Comparison of ENCODE assay signal across 8 mouse cellular contexts in the genomic region with DNA sequence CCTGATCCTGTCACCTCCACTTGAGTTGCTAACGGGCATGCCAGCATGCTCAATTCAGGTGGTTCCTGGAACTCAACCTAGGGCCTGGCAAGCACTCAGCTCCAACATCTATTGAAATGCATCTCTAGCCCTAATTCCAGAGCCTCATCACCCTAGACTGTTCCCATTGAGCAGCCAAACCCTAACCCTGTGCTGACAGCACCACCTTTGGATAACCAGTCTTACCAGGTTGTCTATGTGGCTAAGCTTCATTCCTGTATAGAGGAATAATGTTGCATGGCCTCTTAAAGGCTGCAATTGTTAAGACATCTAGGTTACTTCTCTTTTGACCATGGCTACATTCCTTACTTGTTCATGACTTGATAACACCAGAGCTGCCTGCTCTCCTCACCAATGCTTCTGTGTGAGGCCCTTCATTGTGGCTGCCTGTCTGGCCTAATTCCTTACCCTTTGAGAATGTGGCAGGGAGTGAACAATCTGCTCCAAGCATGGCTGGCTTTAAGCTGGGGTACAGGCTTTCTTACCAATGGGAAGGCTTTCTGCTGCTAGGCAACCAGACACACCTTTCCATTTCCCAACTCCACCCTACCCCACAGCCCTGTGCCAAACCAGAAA. TPM values are rescaled to one million over a fixed set of nuclear protein-coding genes. Genes with fewer than 3 reads are reported as not detected.
DNase-seq lines count a peak whose midpoint lies in the region; ATAC-seq lines count a peak whose summit lies in the region.

No protein-coding gene starts in this region.

- H3K4me1 ChIP-seq in heart, embryonic 14.5 days (ENCODE audit: control insufficient read depth in 2 of 2, insufficient read depth in 2 of 2, low read length in 2 of 2): peaks cover 3 to 4% of the 10 kb centered on the region in 2 experiments; a peak in 1 of 4 replicates
- peaks cover 41% of the 10 kb centered on the region for H3K4me1 ChIP-seq in liver, embryonic 12.5 days
- peaks cover 12% of the 10 kb centered on the region; the same call in 1 of the 2 replicates for H3K4me1 ChIP-seq in neural tube, embryonic 14.5 days (ENCODE audit: control insufficient read depth, insufficient read depth, low read length)

- peak overlapping the region; percentile 12 to 48 for H3K27ac ChIP-seq in heart, embryonic 14.5 days (replicated peaks in 1 of 2; ENCODE audit: control insufficient read depth in 1 of 2, insufficient read depth in 1 of 2, low read depth in 2 of 2, low read length in 2 of 2)
- peak overlapping the region; percentile 27; the same call in 1 of the 2 replicates for H3K27ac ChIP-seq in liver, embryonic 12.5 days
- H3K27ac ChIP-seq in neural tube, embryonic 14.5 days (ENCODE audit: low read depth, low read length): peak overlapping the region; percentile 35; the same call in 1 of the 2 replicates

- H3K4me2 ChIP-seq in heart, embryonic 14.5 days (ENCODE audit: low read length): peak overlapping the region; percentile 59
- peak overlapping the region; percentile 9; the same call in 1 of the 2 replicates for H3K4me2 ChIP-seq in liver, embryonic 12.5 days
- H3K4me2 ChIP-seq in neural tube, embryonic 14.5 days (ENCODE audit: low read depth, low read length): peak overlapping the region; percentile 78

- no peaks in the 10 kb centered on the region for H3K9me3 ChIP-seq in heart, embryonic 14.5 days (ENCODE audit: control insufficient read depth, low read length)
- H3K9me3 ChIP-seq in liver, embryonic 12.5 days (replicated peaks): no peaks in the 10 kb centered on the region
- H3K9me3 ChIP-seq in neural tube, embryonic 14.5 days (ENCODE audit: control insufficient read depth, low read length): no peaks in the 10 kb centered on the region

- peak overlapping the region; percentile 71 for H3K9ac ChIP-seq in heart, embryonic 14.5 days (ENCODE audit: low read length)
- no peak overlapping the region; the same call in 1 of the 2 replicates for H3K9ac ChIP-seq in liver, embryonic 12.5 days
- H3K9ac ChIP-seq in neural tube, embryonic 14.5 days (replicated peaks; ENCODE audit: low read depth, low read length): peak overlapping the region; percentile 33; the same call in 1 of the 2 replicates

- peak; percentile 11 to 30 for DNase-seq in layer of hippocampus, postnatal 10 days (ENCODE audit: low spot score in 2 of 2)
- no peak for DNase-seq in layer of hippocampus, adult 9-10 months (ENCODE audit: low spot score)
- DNase-seq in c-Kit-positive CD71-positive TER-119-negative erythroid progenitor cells, embryonic 14.5 days (ENCODE audit: low read depth): peak; percentile 48
- DNase-seq in right cerebral cortex, adult 18-20 months: no peak

- H3K4me3 ChIP-seq in heart, embryonic 14.5 days (ENCODE audit: control insufficient read depth in 1 of 2, insufficient read depth in 1 of 2, low read depth in 1 of 2, low read length in 2 of 2): peak overlapping the region; percentile 20 to 35
- no peak overlapping the region for H3K4me3 ChIP-seq in liver, embryonic 12.5 days
- peak overlapping the region; percentile 25 for H3K4me3 ChIP-seq in neural tube, embryonic 14.5 days (ENCODE audit: low read depth, low read length)

- H3K36me3 ChIP-seq in heart, embryonic 14.5 days (ENCODE audit: control insufficient read depth, insufficient read depth, low read length): peaks cover 24% of the 10 kb centered on the region
- peaks cover 16% of the 10 kb centered on the region for H3K36me3 ChIP-seq in liver, embryonic 12.5 days
- peaks cover 9% of the 10 kb centered on the region for H3K36me3 ChIP-seq in neural tube, embryonic 14.5 days (ENCODE audit: control insufficient read depth, insufficient read depth, low read length)

- WGBS in heart, embryonic 14.5 days: 9% methylated on average over 1 of the region's 1 CpGs
- 41% methylated on average over 1 of the region's 1 CpGs for WGBS in liver, embryonic 12.5 days (ENCODE audit: insufficient replicate concordance)
- WGBS in neural tube, embryonic 14.5 days: 33% methylated on average over 1 of the region's 1 CpGs

- H3K27me3 ChIP-seq in heart, embryonic 14.5 days (ENCODE audit: control insufficient read depth, insufficient read depth, low read length): no peaks in the 10 kb centered on the region
- H3K27me3 ChIP-seq in liver, embryonic 12.5 days (replicated peaks): peaks cover 12% of the 10 kb centered on the region
- H3K27me3 ChIP-seq in neural tube, embryonic 14.5 days (ENCODE audit: control insufficient read depth, insufficient read depth, low read length): no peaks in the 10 kb centered on the region

- no peak for ATAC-seq in heart, embryonic 14.5 days (ENCODE audit: insufficient number of reproducible peaks, insufficient read depth, low FRiP score, low read depth)
- no peak for ATAC-seq in liver, embryonic 12.5 days
- ATAC-seq in neural tube, embryonic 14.5 days (ENCODE audit: low read depth): no peak
- ATAC-seq in megakaryocyte-erythroid progenitor cell, adult 5-6 weeks (replicated peaks; ENCODE audit: low FRiP score, low TSS enrichment, poor library complexity, severe bottlenecking): no peak

RNA-seq across cellular contexts. Expression of a gene that starts 3.2 kb away (rescaled TPM):
- total RNA-seq in layer of hippocampus, postnatal 10 days (2021): 1,000 to 10,000 TPM; 2,523 to 2,576 TPM
- polyA plus RNA-seq in heart, embryonic 14.5 days (2014; fragmentation: Nextera tagmentation; extraction: Ambion mirVana): 979 and 1,136 TPM in 2 replicates
- 952 and 1,008 TPM in 2 replicates for polyA plus RNA-seq in liver, embryonic 12.5 days (2016; fragmentation: Nextera tagmentation; extraction: Ambion mirVana)
- polyA plus RNA-seq in neural tube, embryonic 14.5 days (2014; fragmentation: Nextera tagmentation; extraction: Ambion mirVana): 4,176 and 4,177 TPM in 2 replicates
- total RNA-seq in megakaryocyte-erythroid progenitor cell, adult 5-6 weeks (2014; fragmentation: Nextera tagmentation): 774 and 823 TPM in 2 replicates
- 492 and 662 TPM in 2 replicates for total RNA-seq in megakaryocyte-erythroid progenitor cell, adult 5-6 weeks (2017)

RNA-seq across cellular contexts. Expression of a gene that starts 16.2 kb away (rescaled TPM):
- total RNA-seq in layer of hippocampus, postnatal 10 days (2021): not detected
- 0.62 and 1.1 TPM in 2 replicates for polyA plus RNA-seq in heart, embryonic 14.5 days (2014; fragmentation: Nextera tagmentation; extraction: Ambion mirVana)
- polyA plus RNA-seq in liver, embryonic 12.5 days (2016; fragmentation: Nextera tagmentation; extraction: Ambion mirVana): 0.16 and 0.18 TPM in 2 replicates
- polyA plus RNA-seq in neural tube, embryonic 14.5 days (2014; fragmentation: Nextera tagmentation; extraction: Ambion mirVana): 0.63 and 1.7 TPM in 2 replicates
- not detected in 2 replicates for total RNA-seq in megakaryocyte-erythroid progenitor cell, adult 5-6 weeks (2014; fragmentation: Nextera tagmentation)
- not detected in 2 replicates for total RNA-seq in megakaryocyte-erythroid progenitor cell, adult 5-6 weeks (2017)

RNA-seq across cellular contexts. Expression of a gene that starts 33.4 kb away (rescaled TPM):
- total RNA-seq in layer of hippocampus, postnatal 10 days (2021): 10 to 100 TPM; 58.8 to 62.0 TPM
- 30.6 and 32.8 TPM in 2 replicates for polyA plus RNA-seq in heart, embryonic 14.5 days (2014; fragmentation: Nextera tagmentation; extraction: Ambion mirVana)
- 12.8 and 13.1 TPM in 2 replicates for polyA plus RNA-seq in liver, embryonic 12.5 days (2016; fragmentation: Nextera tagmentation; extraction: Ambion mirVana)
- 74.8 and 86.8 TPM in 2 replicates for polyA plus RNA-seq in neural tube, embryonic 14.5 days (2014; fragmentation: Nextera tagmentation; extraction: Ambion mirVana)
- 31.0 and 34.7 TPM in 2 replicates for total RNA-seq in megakaryocyte-erythroid progenitor cell, adult 5-6 weeks (2014; fragmentation: Nextera tagmentation)
- 11.3 and 11.6 TPM in 2 replicates for total RNA-seq in megakaryocyte-erythroid progenitor cell, adult 5-6 weeks (2017)

Comparison
In these comparisons a context has a peak if more than half of its experiments do, and no peak if none do; other contexts are left out.
1. DNase-seq: peak in layer of hippocampus, postnatal 10 days (2 of 2) and c-Kit-positive CD71-positive TER-119-negative erythroid progenitor cells, embryonic 14.5 days (single experiment); none in layer of hippocampus, adult 9-10 months (single experiment) and right cerebral cortex, adult 18-20 months (single experiment).
2. H3K4me2 ChIP-seq: peak in every context shown above with its lines; median percentile 78 in neural tube, embryonic 14.5 days; 59 in heart, embryonic 14.5 days; 9 in liver, embryonic 12.5 days.
3. Peak in every context shown above with its lines, with median percentiles within 50 percentile points of each other: H3K27ac ChIP-seq.